Mouse (Mus musculus) embryonic fibroblast, embryonic 13.5 days (primary cell): Measurements from ENCODE around the gene Gapvd1.

ENCODE experiments used
- CTCF ChIP-seq: IDR thresholded peaks from 2 replicates; pipeline ENCODE4 v1.5.1; 2011; ENCODE audit warnings: mild to moderate bottlenecking, control low read depth, low read length, moderate library complexity, borderline replicate concordance; ENCODE audit not compliant: insufficient read depth
- POLR2A ChIP-seq: IDR thresholded peaks from 2 replicates; pipeline ENCODE4 v1.6.1; 2011; ENCODE audit warnings: low read depth, mild to moderate bottlenecking, control low read depth, low read length, moderate library complexity

GRCm38 (mm10) chr2:34744476-34744875 is 10.6 kb downstream of the Gapvd1 start:
- no peak for TF ChIP-seq CTCF
- TF ChIP-seq POLR2A: no peak
